Mouse (Mus musculus): ENCODE data around the gene Gm7356. TPM values are rescaled to one million over a fixed set of nuclear protein-coding genes. Genes with fewer than 3 reads are reported as not detected.
"Not testable (repeated sequence)": the region's sequence is repeated elsewhere in the genome, so short reads cannot be mapped to it uniquely, and the experiment has no call there.

The Gm7356 gene
- polyA plus RNA-seq (2015; fragmentation: Nextera tagmentation; extraction: Ambion mirVana), result not detected in 2 replicates

DNA sequence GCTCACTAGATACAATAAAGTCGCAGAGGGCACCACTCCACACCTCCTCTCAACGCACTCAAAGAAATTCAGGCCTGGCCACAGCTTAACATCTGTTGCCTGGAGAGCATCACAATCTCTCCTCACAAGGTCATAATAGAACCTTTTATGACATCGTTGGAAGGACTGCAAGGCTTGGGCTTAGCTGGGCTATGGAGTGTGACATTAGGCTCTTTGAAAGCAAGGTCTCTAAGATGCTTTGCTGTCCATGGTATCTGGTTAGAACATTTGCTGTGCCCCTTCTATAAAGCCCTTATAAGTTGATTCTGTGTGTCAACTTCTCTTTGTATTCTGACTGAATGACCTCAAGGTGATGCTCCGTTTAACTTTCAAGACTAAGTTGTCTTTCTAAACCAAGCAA lies at the start of gene Gm7356:
Gene Gm7356, minus strand, starts transcription at position 101 of the 400 bp plus-strand sequence.
- H3K9ac ChIP-seq (replicated peaks); ATAC-seq; H3K4me2 ChIP-seq (ENCODE audit: low read depth, low read length); H3K9me3 ChIP-seq (ENCODE audit: low read length); H3K27ac ChIP-seq (ENCODE audit: low read depth); H3K36me3 ChIP-seq (replicated peaks; ENCODE audit: insufficient read depth, low read length); H3K4me3 ChIP-seq (ENCODE audit: low read depth, low read length); H3K4me1 ChIP-seq (ENCODE audit: insufficient read depth); H3K27me3 ChIP-seq (ENCODE audit: insufficient read depth, low read length); DNase-seq: not testable (repeated sequence)
- 79% methylated on average over 3 of the region's 4 CpGs for WGBS (ENCODE audit: insufficient replicate concordance)

DNA sequence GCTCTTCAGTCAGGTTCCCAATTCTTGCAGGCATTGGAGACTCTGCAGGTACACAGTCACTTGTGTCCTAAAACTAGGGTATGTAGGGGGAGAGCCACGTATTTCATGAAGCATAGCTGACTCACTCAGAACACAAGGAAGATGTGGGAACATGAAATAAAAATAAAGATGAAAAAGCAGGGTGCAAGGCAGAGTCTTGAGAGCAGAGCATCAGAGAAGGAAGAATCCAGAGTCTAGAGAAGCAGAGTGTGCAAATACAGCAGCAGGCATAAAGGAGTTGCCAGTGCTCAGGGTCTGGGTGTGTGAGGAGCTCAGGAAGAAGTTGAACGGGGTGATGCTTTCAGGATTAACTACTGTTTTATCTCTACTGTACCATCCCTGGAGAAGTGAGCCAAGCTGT lies 38.4 kb upstream of the Gm7356 start:
- H3K27me3 ChIP-seq (ENCODE audit: insufficient read depth, low read length); H3K9ac ChIP-seq (replicated peaks); DNase-seq; H3K27ac ChIP-seq (ENCODE audit: low read depth); H3K9me3 ChIP-seq (ENCODE audit: low read length); ATAC-seq; H3K36me3 ChIP-seq (replicated peaks; ENCODE audit: insufficient read depth, low read length); H3K4me1 ChIP-seq (ENCODE audit: insufficient read depth); H3K4me3 ChIP-seq (ENCODE audit: low read depth, low read length); H3K4me2 ChIP-seq (ENCODE audit: low read depth, low read length): not testable (repeated sequence)
- WGBS (ENCODE audit: insufficient replicate concordance), result 45% methylated on average over 1 of the region's 2 CpGs

DNA sequence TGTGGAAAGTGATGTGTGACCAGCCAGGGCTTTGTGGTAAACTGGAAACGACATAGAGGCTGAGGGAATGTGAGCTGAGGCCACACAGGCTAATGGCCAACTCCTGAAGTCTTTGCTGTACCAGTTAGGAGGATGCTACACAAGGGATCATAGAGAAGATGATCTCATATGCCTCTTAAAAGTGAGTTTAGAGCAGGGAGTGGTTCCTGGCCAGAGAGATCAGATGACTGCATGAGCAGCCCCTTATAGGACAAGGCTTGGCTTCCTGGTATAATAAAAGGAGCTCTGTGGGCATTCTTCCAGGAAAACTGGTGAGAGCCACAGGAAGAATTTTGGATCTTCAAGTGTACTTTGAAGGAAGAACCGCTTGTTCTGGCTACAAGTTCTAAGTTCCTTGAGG lies 33.5 kb upstream of the Gm7356 start:
- not testable (repeated sequence) for H3K27me3 ChIP-seq (ENCODE audit: insufficient read depth, low read length); H3K4me1 ChIP-seq (ENCODE audit: insufficient read depth); ATAC-seq; DNase-seq; H3K9ac ChIP-seq (replicated peaks); H3K9me3 ChIP-seq (ENCODE audit: low read length); H3K4me2 ChIP-seq (ENCODE audit: low read depth, low read length); H3K36me3 ChIP-seq (replicated peaks; ENCODE audit: insufficient read depth, low read length); H3K4me3 ChIP-seq (ENCODE audit: low read depth, low read length); H3K27ac ChIP-seq (ENCODE audit: low read depth)
- WGBS (ENCODE audit: insufficient replicate concordance), result 55% methylated on average over 1 of the region's 2 CpGs

DNA sequence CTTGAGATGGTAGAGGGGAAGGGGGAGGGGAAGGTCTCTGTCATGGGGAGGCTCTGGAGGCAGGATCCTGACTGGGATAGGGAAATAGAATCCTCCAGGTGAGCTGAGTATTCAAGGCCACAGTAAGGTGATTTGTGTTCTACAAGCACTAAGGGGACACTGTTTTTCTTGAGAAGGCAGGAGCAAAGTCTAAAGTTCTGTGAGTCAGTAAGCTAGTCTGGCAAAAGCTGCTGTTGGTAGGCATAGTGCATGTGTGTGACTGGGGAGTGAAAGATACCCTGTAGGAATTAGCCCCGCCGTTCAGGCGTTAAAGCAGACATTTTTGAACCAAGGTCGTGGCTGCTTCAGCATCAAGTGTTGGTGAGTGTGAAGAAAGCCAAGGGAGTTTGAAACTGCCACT lies 32.6 kb upstream of the Gm7356 start:
- DNase-seq; H3K36me3 ChIP-seq (replicated peaks; ENCODE audit: insufficient read depth, low read length); H3K4me2 ChIP-seq (ENCODE audit: low read depth, low read length); H3K27ac ChIP-seq (ENCODE audit: low read depth); H3K4me3 ChIP-seq (ENCODE audit: low read depth, low read length); H3K9me3 ChIP-seq (ENCODE audit: low read length); H3K27me3 ChIP-seq (ENCODE audit: insufficient read depth, low read length); ATAC-seq; H3K4me1 ChIP-seq (ENCODE audit: insufficient read depth); H3K9ac ChIP-seq (replicated peaks): not testable (repeated sequence)
- 40% methylated on average over 1 of the region's 4 CpGs for WGBS (ENCODE audit: insufficient replicate concordance)

DNA sequence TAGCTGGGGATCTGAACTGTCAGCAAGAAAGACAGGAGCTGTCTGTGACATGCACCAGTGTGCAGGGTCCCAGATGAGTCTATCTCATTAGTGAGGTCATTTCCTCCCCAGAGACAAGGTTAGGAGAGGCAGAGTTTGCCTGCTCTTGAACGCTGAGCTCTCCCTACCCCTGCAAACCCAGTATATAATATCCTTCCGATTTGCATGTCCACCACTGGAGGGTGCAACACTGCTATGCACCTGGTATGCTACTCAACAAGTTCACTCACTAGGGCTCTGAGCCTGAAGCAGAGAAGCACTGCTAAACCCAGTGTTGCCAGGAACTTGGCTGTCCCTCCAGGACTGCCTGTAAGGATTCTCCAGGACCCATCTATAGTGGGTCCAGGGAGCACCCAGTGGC lies 10.1 kb downstream of the Gm7356 start:
- H3K4me3 ChIP-seq (ENCODE audit: low read depth, low read length); H3K9ac ChIP-seq (replicated peaks); H3K27ac ChIP-seq (ENCODE audit: low read depth); H3K27me3 ChIP-seq (ENCODE audit: insufficient read depth, low read length); H3K4me2 ChIP-seq (ENCODE audit: low read depth, low read length); H3K4me1 ChIP-seq (ENCODE audit: insufficient read depth); H3K9me3 ChIP-seq (ENCODE audit: low read length); H3K36me3 ChIP-seq (replicated peaks; ENCODE audit: insufficient read depth, low read length); DNase-seq; ATAC-seq: not testable (repeated sequence)
- peak; percentile 33 for TF ChIP-seq CTCF (IDR thresholded peaks at IDR 0.05; ENCODE audit: low read depth)
- 40% methylated on average over 2 of the region's 2 CpGs for WGBS (ENCODE audit: insufficient replicate concordance)

DNA sequence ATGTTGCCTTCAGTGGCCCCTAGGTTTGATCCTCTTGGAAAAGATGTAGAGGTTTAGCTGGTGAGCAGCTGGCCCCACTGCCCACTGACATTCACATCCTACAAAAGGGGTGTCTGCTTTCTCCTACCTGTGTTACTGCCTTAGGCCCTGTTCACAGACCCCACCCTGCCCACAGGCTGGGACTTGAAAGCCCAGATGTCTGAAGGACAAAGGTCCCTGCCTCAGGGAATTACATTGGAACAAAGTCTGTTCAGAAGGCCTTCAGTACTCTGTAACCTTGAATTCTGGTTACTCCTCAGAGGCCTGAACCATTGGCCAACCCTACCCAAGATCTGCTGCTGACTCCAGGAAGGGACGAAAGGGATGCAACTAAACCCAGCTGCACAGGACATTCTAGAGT lies 15.8 kb downstream of the Gm7356 start:
- H3K4me2 ChIP-seq (ENCODE audit: low read depth, low read length), result no peak overlapping the region
- no peak overlapping the region for H3K27ac ChIP-seq (ENCODE audit: low read depth)
- H3K4me1 ChIP-seq (ENCODE audit: insufficient read depth), result no peaks in the 10 kb centered on the region
- ATAC-seq (no peak), DNase-seq (no peak)
- TF ChIP-seq EP300 (IDR thresholded peaks at IDR 0.05; ENCODE audit: low read depth) (no peak), CTCF (IDR thresholded peaks at IDR 0.05; ENCODE audit: low read depth) (no peak)
- no peaks in the 10 kb centered on the region for H3K9me3 ChIP-seq (ENCODE audit: low read length)
- H3K36me3 ChIP-seq (replicated peaks; ENCODE audit: insufficient read depth, low read length), result no peaks in the 10 kb centered on the region
- no peak overlapping the region for H3K4me3 ChIP-seq (ENCODE audit: low read depth, low read length)
- H3K9ac ChIP-seq (replicated peaks), result no peak overlapping the region
- no peaks in the 10 kb centered on the region for H3K27me3 ChIP-seq (ENCODE audit: insufficient read depth, low read length)
- WGBS (ENCODE audit: insufficient replicate concordance), result 58% methylated on average over 1 of the region's 1 CpGs

DNA sequence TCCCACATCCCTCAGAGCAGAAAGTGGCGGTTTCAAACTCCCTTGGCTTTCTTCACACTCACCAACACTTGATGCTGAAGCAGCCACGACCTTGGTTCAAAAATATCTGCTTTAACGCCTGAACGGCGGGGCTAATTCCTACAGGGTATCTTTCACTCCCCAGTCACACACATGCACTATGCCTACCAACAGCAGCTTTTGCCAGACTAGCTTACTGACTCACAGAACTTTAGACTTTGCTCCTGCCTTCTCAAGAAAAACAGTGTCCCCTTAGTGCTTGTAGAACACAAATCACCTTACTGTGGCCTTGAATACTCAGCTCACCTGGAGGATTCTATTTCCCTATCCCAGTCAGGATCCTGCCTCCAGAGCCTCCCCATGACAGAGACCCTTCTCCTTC lies 32.7 kb downstream of the Gm7356 start:
- not testable (repeated sequence) for DNase-seq; ATAC-seq; H3K9ac ChIP-seq (replicated peaks); H3K36me3 ChIP-seq (replicated peaks; ENCODE audit: insufficient read depth, low read length); H3K4me1 ChIP-seq (ENCODE audit: insufficient read depth); H3K27me3 ChIP-seq (ENCODE audit: insufficient read depth, low read length); H3K4me3 ChIP-seq (ENCODE audit: low read depth, low read length); H3K4me2 ChIP-seq (ENCODE audit: low read depth, low read length); H3K9me3 ChIP-seq (ENCODE audit: low read length); H3K27ac ChIP-seq (ENCODE audit: low read depth)
- 67% methylated on average over 5 of the region's 5 CpGs for WGBS (ENCODE audit: insufficient replicate concordance)

DNA sequence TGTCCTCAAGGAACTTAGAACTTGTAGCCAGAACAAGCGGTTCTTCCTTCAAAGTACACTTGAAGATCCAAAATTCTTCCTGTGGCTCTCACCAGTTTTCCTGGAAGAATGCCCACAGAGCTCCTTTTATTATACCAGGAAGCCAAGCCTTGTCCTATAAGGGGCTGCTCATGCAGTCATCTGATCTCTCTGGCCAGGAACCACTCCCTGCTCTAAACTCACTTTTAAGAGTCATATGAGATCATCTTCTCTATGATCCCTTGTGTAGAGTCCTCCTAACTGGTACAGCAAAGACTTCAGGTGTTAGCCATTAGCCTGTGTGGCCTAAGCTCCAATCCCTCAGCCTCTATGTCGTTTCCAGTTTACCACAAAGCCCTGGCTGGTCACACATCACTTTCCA lies 33.6 kb downstream of the Gm7356 start:
- H3K27me3 ChIP-seq (ENCODE audit: insufficient read depth, low read length); H3K9ac ChIP-seq (replicated peaks); H3K4me3 ChIP-seq (ENCODE audit: low read depth, low read length); H3K36me3 ChIP-seq (replicated peaks; ENCODE audit: insufficient read depth, low read length); ATAC-seq; H3K4me2 ChIP-seq (ENCODE audit: low read depth, low read length); H3K27ac ChIP-seq (ENCODE audit: low read depth); H3K4me1 ChIP-seq (ENCODE audit: insufficient read depth); H3K9me3 ChIP-seq (ENCODE audit: low read length); DNase-seq: not testable (repeated sequence)
- 58% methylated on average over 1 of the region's 2 CpGs for WGBS (ENCODE audit: insufficient replicate concordance)

DNA sequence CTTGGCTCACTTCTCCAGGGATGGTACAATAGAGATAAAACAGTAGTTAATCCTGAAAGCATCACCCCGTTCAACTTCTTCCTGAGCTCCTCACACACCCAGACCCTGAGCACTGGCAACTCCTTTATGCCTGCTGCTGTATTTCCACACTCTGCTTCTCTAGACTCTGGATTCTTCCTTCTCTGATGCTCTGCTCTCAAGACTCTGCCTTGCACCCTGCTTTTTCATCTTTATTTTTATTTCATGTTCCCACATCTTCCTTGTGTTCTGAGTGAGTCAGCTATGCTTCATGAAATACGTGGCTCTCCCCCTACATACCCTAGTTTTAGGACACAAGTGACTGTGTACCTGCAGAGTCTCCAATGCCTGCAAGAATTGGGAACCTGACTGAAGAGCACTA lies 38.5 kb downstream of the Gm7356 start:
- not testable (repeated sequence) for ATAC-seq; H3K4me1 ChIP-seq (ENCODE audit: insufficient read depth); H3K27ac ChIP-seq (ENCODE audit: low read depth); H3K27me3 ChIP-seq (ENCODE audit: insufficient read depth, low read length); H3K9me3 ChIP-seq (ENCODE audit: low read length); H3K9ac ChIP-seq (replicated peaks); H3K36me3 ChIP-seq (replicated peaks; ENCODE audit: insufficient read depth, low read length); H3K4me2 ChIP-seq (ENCODE audit: low read depth, low read length); DNase-seq; H3K4me3 ChIP-seq (ENCODE audit: low read depth, low read length)
- 29% methylated on average over 1 of the region's 2 CpGs for WGBS (ENCODE audit: insufficient replicate concordance)

DNA sequence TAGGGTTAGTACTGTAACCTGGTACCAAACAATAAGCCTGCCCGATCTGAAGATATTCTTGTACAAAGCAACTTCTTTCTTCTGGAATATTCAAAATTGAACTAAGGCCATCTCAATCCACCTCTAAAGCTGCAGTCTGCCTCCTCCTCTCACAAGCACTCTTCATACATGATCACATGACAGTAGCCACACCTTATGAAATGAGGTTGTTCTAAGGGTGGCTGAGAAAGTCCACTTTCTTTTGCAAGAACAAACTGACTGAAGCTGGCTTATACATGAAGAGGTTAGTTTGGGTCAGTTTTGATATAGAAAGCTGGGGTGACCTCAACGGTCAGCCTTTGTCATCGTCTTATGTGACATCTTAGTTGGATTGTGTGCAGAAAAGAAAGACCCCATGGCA lies 41.3 kb downstream of the Gm7356 start:
- ATAC-seq; H3K9ac ChIP-seq (replicated peaks); H3K4me1 ChIP-seq (ENCODE audit: insufficient read depth); H3K9me3 ChIP-seq (ENCODE audit: low read length); H3K27me3 ChIP-seq (ENCODE audit: insufficient read depth, low read length); H3K36me3 ChIP-seq (replicated peaks; ENCODE audit: insufficient read depth, low read length); H3K4me3 ChIP-seq (ENCODE audit: low read depth, low read length); H3K27ac ChIP-seq (ENCODE audit: low read depth); H3K4me2 ChIP-seq (ENCODE audit: low read depth, low read length); DNase-seq: not testable (repeated sequence)
- WGBS (ENCODE audit: insufficient replicate concordance), result 65% methylated on average over 3 of the region's 3 CpGs

All from liver, postnatal 0 days (tissue).